Mouse (Mus musculus) midbrain, embryonic 10.5 days (tissue): ENCODE measurements around the gene Tgfbr2. TPM values are rescaled to one million over a fixed set of nuclear protein-coding genes. Genes with fewer than 3 reads are reported as not detected.
A peak's percentile ranks its signal among the peaks of the same experiment; 100 is the strongest.

Experiments used
- DNase-seq: peaks from one replicate; pipeline ENCODE4 v3.0.0-alpha.2; 2017; ENCODE audit warnings: low spot score
- H3K27ac ChIP-seq: fragments of 300-500 bp; sonication (generic); replicated peaks from 2 replicates; pipeline ENCODE4 v1.5.1; 2016; ENCODE audit warnings: mild to moderate bottlenecking
- H3K27me3 ChIP-seq: fragments of 300-500 bp; sonication (generic); 2 replicates; pipeline ENCODE4 v1.6.1; 2016; ENCODE audit warnings: low read depth, mild to moderate bottlenecking; ENCODE audit not compliant: poor library complexity, severe bottlenecking
- H3K36me3 ChIP-seq: fragments of 300-500 bp; sonication (generic); 2 replicates; pipeline ENCODE4 v1.6.1; 2016; ENCODE audit warnings: mild to moderate bottlenecking, moderate library complexity
- H3K4me1 ChIP-seq: fragments of 300-500 bp; sonication (generic); 2 replicates; pipeline ENCODE4 v1.6.1; 2016
- H3K4me3 ChIP-seq: fragments of 300-500 bp; sonication (generic); 2 replicates; pipeline ENCODE4 v1.5.1; 2016; ENCODE audit warnings: mild to moderate bottlenecking, moderate library complexity
- H3K9me3 ChIP-seq: fragments of 300-500 bp; sonication (generic); replicated peaks from 2 replicates; pipeline ENCODE4 v1.6.1; 2016; ENCODE audit warnings: mild to moderate bottlenecking
- WGBS: fragments of 180-500 bp; shearing (Covaris S2); methylation state at CpG from one replicate; pipeline ENCODE4 v1.1.7; 2016; 5-methylcytosine and 5-hydroxymethylcytosine counted together
- polyA plus RNA-seq: library from polyadenylated mRNA; unstranded; fragments of >200 nt; fragmentation: Nextera tagmentation; extraction: Ambion mirVana; gene quantifications from 2 replicates; pipeline ENCODE4 v1.2.1, GENCODE M21; 2016

Tgfbr2 gene
- 7.2 and 8.5 TPM in 2 replicates for polyA plus RNA-seq

GRCm38 (mm10) chr9:116174481-116175461, at the start of gene Tgfbr2:
TSS of gene Tgfbr2 (minus strand) at chr9:116175360.
- peak; percentile 76 for DNase-seq
- peak within 1 kb of the TSS; percentile 82 for H3K4me3 ChIP-seq
- peaks cover 39% of the 10 kb centered on the region for H3K27me3 ChIP-seq
- H3K36me3 ChIP-seq, result no peaks in the 10 kb centered on the region
- peaks cover 27% of the 10 kb centered on the region for H3K4me1 ChIP-seq
- peak within 1 kb of the TSS; percentile 89 for H3K27ac ChIP-seq
- WGBS, result under 1% methylated on average over 90 of the region's 90 CpGs
- no peaks in the 10 kb centered on the region for H3K9me3 ChIP-seq

- no peaks in the 10 kb centered on the region for H3K36me3 ChIP-seq
- H3K9me3 ChIP-seq, result no peaks in the 10 kb centered on the region
- 90% methylated on average over 6 of the region's 6 CpGs for WGBS
- H3K27me3 ChIP-seq, result no peaks in the 10 kb centered on the region
- H3K4me3 ChIP-seq, result no peak overlapping the region
- peaks cover 7% of the 10 kb centered on the region for H3K4me1 ChIP-seq
- no peak for DNase-seq
- no peak overlapping the region for H3K27ac ChIP-seq
These were observed 48.2 kb upstream of the Tgfbr2 start for GRCm38 (mm10) chr9:116223368-116223767.

- no peak for DNase-seq
- no peaks in the 10 kb centered on the region for H3K27me3 ChIP-seq
- no peaks in the 10 kb centered on the region for H3K36me3 ChIP-seq
- WGBS, result 91% methylated on average over 5 of the region's 5 CpGs
- H3K27ac ChIP-seq, result no peak overlapping the region
- H3K4me3 ChIP-seq, result no peak overlapping the region
- H3K4me1 ChIP-seq, result peaks cover 7% of the 10 kb centered on the region
- H3K9me3 ChIP-seq, result no peaks in the 10 kb centered on the region
These were observed 47.5 kb upstream of the Tgfbr2 start for GRCm38 (mm10) chr9:116222643-116223042.

GRCm38 (mm10) chr9:116222000-116222399, 46.8 kb upstream of the Tgfbr2 start:
- Histone ChIP-seq H3K4me1 (peaks cover 7% of the 10 kb centered on the region), H3K27me3 (no peaks in the 10 kb centered on the region), H3K4me3 (no peak overlapping the region), H3K27ac (no peak overlapping the region), H3K9me3 (no peaks in the 10 kb centered on the region), H3K36me3 (no peaks in the 10 kb centered on the region)
- DNase-seq, result no peak
- WGBS, result 90% methylated on average over 11 of the region's 11 CpGs

GRCm38 (mm10) chr9:116221565-116221964, 46.4 kb upstream of the Tgfbr2 start:
- WGBS, result 93% methylated on average over 6 of the region's 6 CpGs
- H3K27ac ChIP-seq, result no peak overlapping the region
- no peak overlapping the region for H3K4me3 ChIP-seq
- no peaks in the 10 kb centered on the region for H3K9me3 ChIP-seq
- H3K27me3 ChIP-seq, result no peaks in the 10 kb centered on the region
- H3K36me3 ChIP-seq, result no peaks in the 10 kb centered on the region
- no peak for DNase-seq
- H3K4me1 ChIP-seq, result peaks cover 7% of the 10 kb centered on the region

GRCm38 (mm10) chr9:116220616-116221015, 45.5 kb upstream of the Tgfbr2 start:
- no peaks in the 10 kb centered on the region for H3K27me3 ChIP-seq
- no peak overlapping the region for H3K4me3 ChIP-seq
- WGBS, result 92% methylated on average over 6 of the region's 6 CpGs
- H3K36me3 ChIP-seq, result no peaks in the 10 kb centered on the region
- DNase-seq, result no peak
- no peak overlapping the region for H3K27ac ChIP-seq
- H3K9me3 ChIP-seq, result no peaks in the 10 kb centered on the region
- peaks cover 7% of the 10 kb centered on the region for H3K4me1 ChIP-seq

- WGBS, result 92% methylated on average over 4 of the region's 4 CpGs
These were observed 45.0 kb upstream of the Tgfbr2 start for GRCm38 (mm10) chr9:116220159-116220515.

GRCm38 (mm10) chr9:116219234-116220158, 44.3 kb upstream of the Tgfbr2 start:
- DNase-seq, result no peak
- no peak overlapping the region for H3K27ac ChIP-seq
- H3K9me3 ChIP-seq, result no peaks in the 10 kb centered on the region
- 90% methylated on average over 9 of the region's 9 CpGs for WGBS
- no peaks in the 10 kb centered on the region; the same call in 1 of the 2 replicates for H3K27me3 ChIP-seq
- H3K4me3 ChIP-seq, result no peak overlapping the region
- peaks cover 7% of the 10 kb centered on the region for H3K4me1 ChIP-seq
- H3K36me3 ChIP-seq, result no peaks in the 10 kb centered on the region

More at GRCm38 (mm10) chr9:116220159-116220515, 45.0 kb upstream of the Tgfbr2 start:
- no peaks in the 10 kb centered on the region for H3K36me3 ChIP-seq
- no peaks in the 10 kb centered on the region for H3K9me3 ChIP-seq
- DNase-seq, result no peak
- no peaks in the 10 kb centered on the region for H3K27me3 ChIP-seq
- no peak overlapping the region for H3K4me3 ChIP-seq
- no peak overlapping the region for H3K27ac ChIP-seq
- H3K4me1 ChIP-seq, result peaks cover 7% of the 10 kb centered on the region

- no peak for DNase-seq
- Histone ChIP-seq H3K9me3 (no peaks in the 10 kb centered on the region), H3K27ac (no peak overlapping the region; the same call in 1 of the 2 replicates)
These were observed 43.6 kb upstream of the Tgfbr2 start for GRCm38 (mm10) chr9:116218780-116219179.

GRCm38 (mm10) chr9:116217099-116217498, 41.9 kb upstream of the Tgfbr2 start:
- no peak for DNase-seq
- Histone ChIP-seq H3K27ac (no peak overlapping the region), H3K27me3 (no peaks in the 10 kb centered on the region; the same call in 1 of the 2 replicates), H3K36me3 (no peaks in the 10 kb centered on the region), H3K9me3 (no peaks in the 10 kb centered on the region), H3K4me1 (peaks cover 27% of the 10 kb centered on the region), H3K4me3 (no peak overlapping the region)
- 92% methylated on average over 7 of the region's 7 CpGs for WGBS

More at GRCm38 (mm10) chr9:116218780-116219179, 43.6 kb upstream of the Tgfbr2 start:
- no peaks in the 10 kb centered on the region for H3K36me3 ChIP-seq
- H3K27me3 ChIP-seq, result no peaks in the 10 kb centered on the region; the same call in 1 of the 2 replicates
- 56% methylated on average over 4 of the region's 4 CpGs for WGBS
- peaks cover 14% of the 10 kb centered on the region for H3K4me1 ChIP-seq
- H3K4me3 ChIP-seq, result no peak overlapping the region

- Histone ChIP-seq H3K27ac (no peak overlapping the region), H3K27me3 (no peaks in the 10 kb centered on the region; the same call in 1 of the 2 replicates), H3K36me3 (no peaks in the 10 kb centered on the region), H3K4me3 (no peak overlapping the region), H3K4me1 (peaks cover 27% of the 10 kb centered on the region), H3K9me3 (no peaks in the 10 kb centered on the region)
- 91% methylated on average over 10 of the region's 10 CpGs for WGBS
- DNase-seq, result no peak
These were observed 41.5 kb upstream of the Tgfbr2 start for GRCm38 (mm10) chr9:116216677-116217076.

- no peak overlapping the region for H3K27ac ChIP-seq
- no peak for DNase-seq
- H3K4me1 ChIP-seq, result peaks cover 27% of the 10 kb centered on the region
- no peaks in the 10 kb centered on the region; the same call in 1 of the 2 replicates for H3K27me3 ChIP-seq
- no peaks in the 10 kb centered on the region for H3K36me3 ChIP-seq
- no peaks in the 10 kb centered on the region for H3K9me3 ChIP-seq
- no peak overlapping the region for H3K4me3 ChIP-seq
- WGBS, result 87% methylated on average over 6 of the region's 6 CpGs
These were observed 39.1 kb upstream of the Tgfbr2 start for GRCm38 (mm10) chr9:116214296-116214695.
